Mouse (Mus musculus) small intestine, adult 2 months (tissue): ENCODE measurements around the gene B3galt4.

Experiments
- CTCF ChIP-seq: fragments of 200-500 bp; IDR thresholded peaks from 2 replicates; pipeline ENCODE4 v1.5.1; 2012; ENCODE audit warnings: low read depth, mild to moderate bottlenecking, control low read depth, inconsistent platforms, low read length, moderate library complexity, mixed read lengths; ENCODE audit not compliant: insufficient replicate concordance, insufficient read length; ENCODE audit errors: extremely low read depth
- POLR2A ChIP-seq: fragments of 200-500 bp; IDR thresholded peaks from 2 replicates; pipeline ENCODE4 v1.6.1; 2012; ENCODE audit warnings: low read depth, mild to moderate bottlenecking, control low read depth, inconsistent platforms, low read length, moderate library complexity

DNA sequence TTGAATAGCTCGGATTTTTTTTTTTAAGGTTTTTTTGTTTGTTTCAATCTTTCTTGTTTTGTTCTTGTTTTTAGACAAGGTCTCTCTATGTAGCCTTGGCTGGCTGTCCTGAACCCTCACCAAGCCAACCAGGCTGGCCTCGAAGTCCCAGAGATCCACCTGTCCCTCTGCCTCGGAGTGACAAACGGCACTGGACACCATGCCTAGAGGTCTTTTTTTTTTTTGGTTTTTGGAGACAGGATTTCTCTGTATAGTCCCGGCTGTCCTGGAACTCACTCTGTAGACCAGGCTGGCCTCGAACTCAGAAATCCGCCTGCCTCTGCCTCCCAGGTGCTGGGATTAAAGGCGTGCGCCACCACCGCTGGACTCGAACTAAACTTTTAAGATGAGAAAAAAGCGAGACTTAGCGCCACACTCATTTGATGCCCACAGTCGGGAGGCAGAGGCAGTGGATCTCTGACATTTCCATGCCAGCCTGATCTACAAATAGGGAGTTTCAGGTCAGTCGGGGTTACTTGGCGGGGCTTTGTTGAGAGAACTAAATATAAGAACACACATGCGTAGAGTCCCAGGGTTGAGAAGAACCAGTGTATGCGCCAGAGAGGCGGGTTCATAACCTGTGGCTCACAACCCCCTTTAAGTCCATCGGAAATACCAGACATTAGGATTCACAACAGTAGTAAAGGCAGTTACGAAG lies 22.9 kb downstream of the B3galt4 start:
- TF ChIP-seq POLR2A (no peak), CTCF (no peak)
